Mouse (Mus musculus): ENCODE data around the gene Pkd1. TPM values are rescaled to one million over a fixed set of nuclear protein-coding genes. Genes with fewer than 3 reads are reported as not detected.
A peak's percentile ranks its signal among the peaks of the same experiment; 100 is the strongest.

Pkd1 gene
- polyA plus RNA-seq, 1 experiment from 2014 or later, result 34.0 TPM

- Histone ChIP-seq H3K4me3 (ENCODE audit: low read depth, low read length) (no peak overlapping the region), H3K27ac (ENCODE audit: low read depth) (peak overlapping the region; percentile 89; the same call in 1 of the 2 replicates), H3K4me1 (ENCODE audit: insufficient read depth) (peaks cover 9% of the 10 kb centered on the region; the same call in 1 of the 2 replicates), H3K27me3 (ENCODE audit: insufficient read depth, low read length) (no peaks in the 10 kb centered on the region), H3K36me3 (ENCODE audit: insufficient read depth) (peaks cover 32% of the 10 kb centered on the region; the same call in 1 of the 2 replicates), H3K9me3 (ENCODE audit: low read depth, low read length) (no peaks in the 10 kb centered on the region), H3K4me2 (no peak overlapping the region), H3K9ac (peak overlapping the region; percentile 9; the same call in 1 of the 2 replicates)
- ATAC-seq (ENCODE audit: insufficient read depth), result peak; percentile 81
- 57% methylated on average over 9 of the region's 9 CpGs for WGBS
- peak; percentile 84 for DNase-seq
- no peak for TF ChIP-seq CTCF (IDR thresholded peaks at IDR 0.05; ENCODE audit: low read depth)
Observed at GRCm38 (mm10) chr17:24638840-24639239, 89.2 kb downstream of the Pkd1 start.

GRCm38 (mm10) chr17:24639571-24639988 is 89.9 kb downstream of the Pkd1 start:
- Histone ChIP-seq H3K27me3 (ENCODE audit: insufficient read depth, low read length) (no peaks in the 10 kb centered on the region), H3K27ac (ENCODE audit: low read depth) (peak overlapping the region; percentile 89), H3K4me1 (ENCODE audit: insufficient read depth) (peaks cover 16% of the 10 kb centered on the region), H3K4me3 (ENCODE audit: low read depth, low read length) (no peak overlapping the region), H3K36me3 (ENCODE audit: insufficient read depth) (peaks cover 32% of the 10 kb centered on the region; the same call in 1 of the 2 replicates), H3K9me3 (ENCODE audit: low read depth, low read length) (no peaks in the 10 kb centered on the region), H3K4me2 (no peak overlapping the region), H3K9ac (peak overlapping the region; percentile 9; the same call in 1 of the 2 replicates)
- peak; percentile 44; the same call in 1 of the 2 replicates for ATAC-seq (ENCODE audit: insufficient read depth)
- 57% methylated on average over 5 of the region's 5 CpGs for WGBS
- DNase-seq, result peak; percentile 34
- TF ChIP-seq CTCF (IDR thresholded peaks at IDR 0.05; ENCODE audit: low read depth), result no peak

- Histone ChIP-seq H3K4me2 (no peak overlapping the region), H3K36me3 (ENCODE audit: insufficient read depth) (peaks cover 32% of the 10 kb centered on the region; the same call in 1 of the 2 replicates), H3K9ac (no peak overlapping the region), H3K27me3 (ENCODE audit: insufficient read depth, low read length) (no peaks in the 10 kb centered on the region), H3K27ac (ENCODE audit: low read depth) (peak overlapping the region; percentile 89; the same call in 1 of the 2 replicates), H3K4me3 (ENCODE audit: low read depth, low read length) (no peak overlapping the region), H3K9me3 (ENCODE audit: low read depth, low read length) (no peaks in the 10 kb centered on the region), H3K4me1 (ENCODE audit: insufficient read depth) (peaks cover 20% of the 10 kb centered on the region)
- ATAC-seq (ENCODE audit: insufficient read depth), result no peak
- no peak for TF ChIP-seq CTCF (IDR thresholded peaks at IDR 0.05; ENCODE audit: low read depth)
- WGBS, result 86% methylated on average over 7 of the region's 7 CpGs
- DNase-seq, result no peak
Observed at GRCm38 (mm10) chr17:24640119-24640518, 90.5 kb downstream of the Pkd1 start.

- Histone ChIP-seq H3K4me3 (ENCODE audit: low read depth, low read length) (no peak overlapping the region), H3K9ac (no peak overlapping the region), H3K4me1 (ENCODE audit: insufficient read depth) (peaks cover 20% of the 10 kb centered on the region), H3K4me2 (no peak overlapping the region), H3K9me3 (ENCODE audit: low read depth, low read length) (no peaks in the 10 kb centered on the region), H3K36me3 (ENCODE audit: insufficient read depth) (peaks cover 32% of the 10 kb centered on the region; the same call in 1 of the 2 replicates), H3K27me3 (ENCODE audit: insufficient read depth, low read length) (no peaks in the 10 kb centered on the region), H3K27ac (ENCODE audit: low read depth) (peak overlapping the region; percentile 89; the same call in 1 of the 2 replicates)
- TF ChIP-seq CTCF (IDR thresholded peaks at IDR 0.05; ENCODE audit: low read depth), result no peak
- ATAC-seq (ENCODE audit: insufficient read depth) (no peak), DNase-seq (no peak)
- 95% methylated on average over 15 of the region's 15 CpGs for WGBS
Observed at GRCm38 (mm10) chr17:24640581-24640980, 90.9 kb downstream of the Pkd1 start.

- Histone ChIP-seq H3K36me3 (ENCODE audit: insufficient read depth) (peaks cover 35% of the 10 kb centered on the region; the same call in 1 of the 2 replicates), H3K4me1 (ENCODE audit: insufficient read depth) (peaks cover 20% of the 10 kb centered on the region), H3K4me3 (ENCODE audit: low read depth, low read length) (no peak overlapping the region), H3K4me2 (no peak overlapping the region), H3K9ac (no peak overlapping the region), H3K27me3 (ENCODE audit: insufficient read depth, low read length) (no peaks in the 10 kb centered on the region), H3K27ac (ENCODE audit: low read depth) (no peak overlapping the region), H3K9me3 (ENCODE audit: low read depth, low read length) (no peaks in the 10 kb centered on the region)
- ATAC-seq (ENCODE audit: insufficient read depth) (no peak), DNase-seq (no peak)
- WGBS, result 91% methylated on average over 14 of the region's 14 CpGs
- no peak for TF ChIP-seq CTCF (IDR thresholded peaks at IDR 0.05; ENCODE audit: low read depth)
Observed at GRCm38 (mm10) chr17:24641944-24642343, 92.3 kb downstream of the Pkd1 start.

- peaks cover 20% of the 10 kb centered on the region for H3K4me1 ChIP-seq (ENCODE audit: insufficient read depth)
- H3K27ac ChIP-seq (ENCODE audit: low read depth), result no peak overlapping the region
- no peak for DNase-seq
- H3K4me3 ChIP-seq (ENCODE audit: low read depth, low read length), result no peak overlapping the region
- ATAC-seq (ENCODE audit: insufficient read depth), result no peak
- WGBS, result 64% methylated on average over 6 of the region's 6 CpGs
- no peak overlapping the region for H3K9ac ChIP-seq
- H3K27me3 ChIP-seq (ENCODE audit: insufficient read depth, low read length), result no peaks in the 10 kb centered on the region
- H3K4me2 ChIP-seq, result no peak overlapping the region
- no peak for TF ChIP-seq CTCF (IDR thresholded peaks at IDR 0.05; ENCODE audit: low read depth)
- H3K36me3 ChIP-seq (ENCODE audit: insufficient read depth), result peaks cover 35% of the 10 kb centered on the region; the same call in 1 of the 2 replicates
- H3K9me3 ChIP-seq (ENCODE audit: low read depth, low read length), result no peaks in the 10 kb centered on the region
Observed at GRCm38 (mm10) chr17:24642791-24643343, 93.2 kb downstream of the Pkd1 start.

GRCm38 (mm10) chr17:24644030-24644715 is 94.5 kb downstream of the Pkd1 start:
- TF ChIP-seq CTCF (IDR thresholded peaks at IDR 0.05; ENCODE audit: low read depth), result no peak
- no peaks in the 10 kb centered on the region for H3K9me3 ChIP-seq (ENCODE audit: low read depth, low read length)
- ATAC-seq (ENCODE audit: insufficient read depth) (peak; percentile 47; the same call in 1 of the 2 replicates), DNase-seq (peak; percentile 56)
- peak overlapping the region; percentile 40 for H3K9ac ChIP-seq
- no peaks in the 10 kb centered on the region for H3K27me3 ChIP-seq (ENCODE audit: insufficient read depth, low read length)
- no peak overlapping the region; the same call in 1 of the 2 replicates for H3K4me3 ChIP-seq (ENCODE audit: low read depth, low read length)
- H3K4me2 ChIP-seq, result peak overlapping the region; percentile 38
- WGBS, result 28% methylated on average over 7 of the region's 7 CpGs
- peaks cover 27% of the 10 kb centered on the region; the same call in 1 of the 2 replicates for H3K36me3 ChIP-seq (ENCODE audit: insufficient read depth)
- H3K27ac ChIP-seq (ENCODE audit: low read depth), result peak overlapping the region; percentile 84
- peaks cover 22% of the 10 kb centered on the region for H3K4me1 ChIP-seq (ENCODE audit: insufficient read depth)

All from lung, embryonic 14.5 days (tissue).